Mouse (Mus musculus) intestine, embryonic 14.5 days (tissue): Measurements from ENCODE around the gene Cdc5l. TPM values are rescaled to one million over a fixed set of nuclear protein-coding genes. Genes with fewer than 3 reads are reported as not detected.
"Not testable (repeated sequence)": the region's sequence is repeated elsewhere in the genome, so short reads cannot be mapped to it uniquely, and the experiment has no call there.

Experiments
- ATAC-seq: fragments of 200-750 bp; cut with Nextera tagmentation; replicated peaks from 2 replicates; pipeline ENCODE4 v1.8.0; 2017; ENCODE audit warnings: low read depth, moderate number of reproducible peaks, moderate TSS enrichment, moderate library complexity; ENCODE audit not compliant: low FRiP score, low TSS enrichment
- DNase-seq: peaks from one replicate; pipeline ENCODE4 v3.0.0-alpha.2; 2018; ENCODE audit warnings: low spot score
- H3K27ac ChIP-seq: fragments of 300-500 bp; sonication (generic); 2 replicates; pipeline ENCODE4 v1.5.1; 2014; ENCODE audit warnings: low read depth, mild to moderate bottlenecking, control low read depth
- H3K27me3 ChIP-seq: fragments of 300-500 bp; sonication (generic); replicated peaks from 2 replicates; pipeline ENCODE4 v1.6.1; 2014; ENCODE audit warnings: low read length, control low read depth; ENCODE audit not compliant: control insufficient read depth, insufficient read depth
- H3K36me3 ChIP-seq: fragments of 300-500 bp; sonication (generic); 2 replicates; pipeline ENCODE4 v1.6.1; 2014; ENCODE audit warnings: low read length, control low read depth; ENCODE audit not compliant: control insufficient read depth, insufficient read depth
- H3K4me1 ChIP-seq: fragments of 300-500 bp; sonication (generic); replicated peaks from 2 replicates; pipeline ENCODE4 v1.6.1; 2014; ENCODE audit warnings: low read length, control low read depth, mixed read lengths; ENCODE audit not compliant: control insufficient read depth, insufficient read depth
- H3K4me2 ChIP-seq: fragments of 300-500 bp; sonication (generic); 2 replicates; pipeline ENCODE4 v1.6.1; 2014; ENCODE audit warnings: low read length
- H3K4me3 ChIP-seq: fragments of 300-500 bp; sonication (generic); 2 replicates; pipeline ENCODE4 v1.5.1; 2014; ENCODE audit warnings: low read depth, low read length, control low read depth, mixed read lengths
- H3K9ac ChIP-seq: fragments of 300-500 bp; sonication (generic); 2 replicates; pipeline ENCODE4 v1.6.1; 2014; ENCODE audit warnings: mild to moderate bottlenecking, low read length
- H3K9me3 ChIP-seq: fragments of 300-500 bp; sonication (generic); 2 replicates; pipeline ENCODE4 v1.6.1; 2016; ENCODE audit warnings: low read length, control low read depth; ENCODE audit not compliant: control insufficient read depth
- WGBS: fragments of 180-500 bp; shearing (Covaris S2); extraction: QIAGEN DNeasy Blood & Tissue Kit; methylation state at CpG from one replicate; pipeline ENCODE4 v1.1.7; 2014; 5-methylcytosine and 5-hydroxymethylcytosine counted together
- polyA plus RNA-seq: library from polyadenylated mRNA; unstranded; fragments of >200 nt; fragmentation: Nextera tagmentation; extraction: Ambion mirVana; gene quantifications from 2 replicates; pipeline ENCODE4 v1.2.1, GENCODE M21; 2014

The Cdc5l gene
- polyA plus RNA-seq, 1 experiment from 2014 or later = 62.6 TPM

- Histone ChIP-seq H3K36me3 (no peaks in the 10 kb centered on the region), H3K4me1 (no peaks in the 10 kb centered on the region), H3K27ac (no peak overlapping the region), H3K9ac (no peak overlapping the region), H3K9me3 (0 out of 2 replicates have a peak, but pooled peaks cover 3% of the 10 kb centered on the region), H3K4me3 (no peak overlapping the region), H3K27me3 (no peaks in the 10 kb centered on the region), H3K4me2 (no peak overlapping the region)
- DNase-seq (no peak), ATAC-seq (no peak)
- 56% methylated on average over 2 of the region's 2 CpGs for WGBS
Observed at GRCm38 (mm10) chr17:45466701-45467100, 33.2 kb upstream of the Cdc5l start.

GRCm38 (mm10) chr17:45464255-45464654 lies 30.7 kb upstream of the Cdc5l start:
- DNase-seq (no peak), ATAC-seq (no peak)
- Histone ChIP-seq H3K36me3 (no peaks in the 10 kb centered on the region), H3K9me3 (0 out of 2 replicates have a peak, but pooled peaks cover 3% of the 10 kb centered on the region), H3K27ac (no peak overlapping the region), H3K9ac (no peak overlapping the region), H3K27me3 (no peaks in the 10 kb centered on the region), H3K4me2 (no peak overlapping the region), H3K4me1 (no peaks in the 10 kb centered on the region), H3K4me3 (no peak overlapping the region)
- 88% methylated on average over 9 of the region's 9 CpGs for WGBS

- H3K4me1 ChIP-seq = no peaks in the 10 kb centered on the region
- WGBS = 84% methylated on average over 4 of the region's 4 CpGs
- no peaks in the 10 kb centered on the region for H3K36me3 ChIP-seq
- no peak overlapping the region for H3K27ac ChIP-seq
- no peak for ATAC-seq
- H3K9me3 ChIP-seq = 0 out of 2 replicates have a peak, but pooled peaks cover 3% of the 10 kb centered on the region
- no peaks in the 10 kb centered on the region for H3K27me3 ChIP-seq
- no peak overlapping the region for H3K9ac ChIP-seq
- no peak overlapping the region for H3K4me3 ChIP-seq
- no peak overlapping the region for H3K4me2 ChIP-seq
- no peak for DNase-seq
Observed at GRCm38 (mm10) chr17:45462506-45462905, 29.0 kb upstream of the Cdc5l start.

- WGBS = 81% methylated on average over 8 of the region's 8 CpGs
Observed at GRCm38 (mm10) chr17:45459062-45459461, 25.5 kb upstream of the Cdc5l start.

GRCm38 (mm10) chr17:45458516-45458915 lies 25.0 kb upstream of the Cdc5l start:
- no peaks in the 10 kb centered on the region for H3K27me3 ChIP-seq
- no peaks in the 10 kb centered on the region for H3K4me1 ChIP-seq
- H3K9me3 ChIP-seq = no peaks in the 10 kb centered on the region
- ATAC-seq (no peak), DNase-seq (no peak)
- WGBS = 79% methylated on average over 4 of the region's 4 CpGs
- H3K36me3 ChIP-seq = no peaks in the 10 kb centered on the region
- H3K9ac ChIP-seq = no peak overlapping the region
- no peak overlapping the region for H3K27ac ChIP-seq
- no peak overlapping the region for H3K4me3 ChIP-seq
- no peak overlapping the region for H3K4me2 ChIP-seq

More at GRCm38 (mm10) chr17:45459062-45459461, 25.5 kb upstream of the Cdc5l start:
- Histone ChIP-seq H3K4me3 (no peak overlapping the region), H3K27me3 (no peaks in the 10 kb centered on the region), H3K36me3 (no peaks in the 10 kb centered on the region), H3K4me1 (no peaks in the 10 kb centered on the region), H3K9me3 (no peaks in the 10 kb centered on the region), H3K9ac (no peak overlapping the region), H3K27ac (no peak overlapping the region), H3K4me2 (no peak overlapping the region)
- ATAC-seq = no peak
- DNase-seq = no peak

GRCm38 (mm10) chr17:45457487-45457886 lies 23.9 kb upstream of the Cdc5l start:
- H3K4me3 ChIP-seq = no peak overlapping the region
- DNase-seq (no peak), ATAC-seq (no peak)
- no peak overlapping the region for H3K4me2 ChIP-seq
- H3K9me3 ChIP-seq = no peaks in the 10 kb centered on the region
- WGBS = 87% methylated on average over 5 of the region's 5 CpGs
- no peaks in the 10 kb centered on the region for H3K36me3 ChIP-seq
- H3K27ac ChIP-seq = no peak overlapping the region
- H3K9ac ChIP-seq = no peak overlapping the region
- no peaks in the 10 kb centered on the region for H3K27me3 ChIP-seq
- H3K4me1 ChIP-seq = no peaks in the 10 kb centered on the region

- Histone ChIP-seq H3K36me3 (no peaks in the 10 kb centered on the region), H3K4me3 (no peak overlapping the region), H3K9me3 (no peaks in the 10 kb centered on the region), H3K4me1 (no peaks in the 10 kb centered on the region), H3K27me3 (no peaks in the 10 kb centered on the region), H3K9ac (no peak overlapping the region), H3K27ac (no peak overlapping the region), H3K4me2 (no peak overlapping the region)
- no peak for ATAC-seq
- no peak for DNase-seq
- WGBS = 63% methylated on average over 13 of the region's 13 CpGs
Observed at GRCm38 (mm10) chr17:45456260-45457152, 23.0 kb upstream of the Cdc5l start.

GRCm38 (mm10) chr17:45455783-45456182 lies 22.2 kb upstream of the Cdc5l start:
- H3K9me3 ChIP-seq, H3K4me3 ChIP-seq, H3K36me3 ChIP-seq, ATAC-seq, DNase-seq, H3K4me1 ChIP-seq, H3K27me3 ChIP-seq, H3K9ac ChIP-seq, H3K4me2 ChIP-seq, H3K27ac ChIP-seq: not testable (repeated sequence)
- WGBS = 91% methylated on average over 8 of the region's 9 CpGs

- H3K9me3 ChIP-seq = no peaks in the 10 kb centered on the region
- no peak overlapping the region for H3K4me3 ChIP-seq
- no peak overlapping the region for H3K9ac ChIP-seq
- H3K4me1 ChIP-seq = no peaks in the 10 kb centered on the region
- H3K4me2 ChIP-seq = no peak overlapping the region
- ATAC-seq (no peak), DNase-seq (no peak)
- H3K27me3 ChIP-seq = no peaks in the 10 kb centered on the region
- 87% methylated on average over 2 of the region's 2 CpGs for WGBS
- H3K27ac ChIP-seq = no peak overlapping the region
- H3K36me3 ChIP-seq = no peaks in the 10 kb centered on the region
Observed at GRCm38 (mm10) chr17:45454794-45455193, 21.3 kb upstream of the Cdc5l start.
